Mouse (Mus musculus) macrophage (primary cell): ENCODE results near the gene Atn1. TPM values are rescaled to one million over a fixed set of nuclear protein-coding genes. Genes with fewer than 3 reads are reported as not detected.

Experiments
- H3K27ac ChIP-seq: fragments of 350-480 bp; formaldehyde crosslinking; 2 replicates; pipeline ENCODE4 v1.9.0; 2021
- H3K36me3 ChIP-seq: fragments of 350-480 bp; formaldehyde crosslinking; 2 replicates; pipeline ENCODE4 v1.9.0; 2021; ENCODE audit errors: inconsistent target
- H3K4me3 ChIP-seq: fragments of 350-480 bp; formaldehyde crosslinking; 2 replicates; pipeline ENCODE4 v1.9.0; 2021; ENCODE audit errors: inconsistent target
- H3K79me2 ChIP-seq: fragments of 350-480 bp; formaldehyde crosslinking; 2 replicates; pipeline ENCODE4 v1.9.0; 2021; ENCODE audit errors: inconsistent target
- WGBS: methylation state at CpG from one replicate; pipeline ENCODE4 v1.1.7; 2026; ENCODE audit warnings: inconsistent platforms; ENCODE audit not compliant: missing documents; 5-methylcytosine and 5-hydroxymethylcytosine counted together
- polyA plus RNA-seq: library from polyadenylated mRNA; stranded (reverse); fragments of 250-400 nt; gene quantifications from 3 replicates; pipeline ENCODE4 v1.2.4, GENCODE M21; 2018; ENCODE audit warnings: inconsistent platforms

Atn1 gene
- polyA plus RNA-seq, 1 experiment from 2014 or later, result 35.6 TPM

DNA sequence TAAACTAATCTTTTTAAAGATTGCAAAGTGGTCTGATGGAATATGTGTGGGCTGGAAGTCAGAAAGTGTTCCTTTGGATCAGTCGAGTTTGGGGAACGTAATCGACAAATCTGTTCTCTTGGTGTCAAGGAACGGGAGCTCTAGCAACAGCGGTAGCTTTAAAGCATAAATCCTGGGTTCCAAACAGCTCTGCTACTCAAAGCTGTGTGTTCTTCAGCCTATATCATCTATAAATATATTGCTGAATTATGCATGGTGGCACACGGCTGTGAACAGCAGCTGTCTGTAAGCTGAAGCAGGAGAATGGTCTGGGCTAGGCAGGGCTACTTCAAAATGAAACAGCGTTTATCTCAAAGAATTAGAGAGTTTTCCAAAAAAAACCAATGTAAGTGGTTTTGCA lies 24.6 kb upstream of the Atn1 start:
- H3K36me3 ChIP-seq, result no peaks in the 10 kb centered on the region
- WGBS, result 82% methylated on average over 5 of the region's 7 CpGs

DNA sequence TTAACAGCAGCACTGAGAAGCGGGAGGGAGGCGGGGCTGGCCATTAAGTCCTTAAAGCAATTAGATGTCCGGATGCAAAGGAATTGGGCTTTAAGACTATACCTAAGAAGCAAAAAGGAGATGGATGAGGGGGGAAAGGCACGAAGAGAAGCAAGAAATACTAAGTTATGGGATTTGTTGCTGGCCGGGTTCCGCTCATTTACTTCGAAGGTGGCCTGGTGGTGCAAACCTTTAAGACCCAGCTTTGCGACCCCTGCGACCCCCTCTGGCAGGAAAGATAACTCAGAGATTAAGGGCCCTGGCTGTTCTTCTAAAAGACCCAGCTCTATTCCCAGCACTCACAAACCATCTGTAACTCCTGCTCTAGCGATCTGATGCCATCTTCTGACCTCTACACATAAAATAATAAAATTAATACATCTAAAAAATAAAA lies 23.7 kb upstream of the Atn1 start:
- H3K27ac ChIP-seq, result no peak overlapping the region
- H3K4me3 ChIP-seq, result peak overlapping the region; percentile 4; the same call in 1 of the 2 replicates
- 26% methylated on average over 9 of the region's 10 CpGs for WGBS
- H3K79me2 ChIP-seq, result no peaks in the 10 kb centered on the region
- H3K36me3 ChIP-seq, result no peaks in the 10 kb centered on the region

More for the DNA sequence above, 24.6 kb upstream of the Atn1 start:
- Histone ChIP-seq H3K79me2 (no peaks in the 10 kb centered on the region), H3K4me3 (no peak overlapping the region), H3K27ac (no peak overlapping the region)

DNA sequence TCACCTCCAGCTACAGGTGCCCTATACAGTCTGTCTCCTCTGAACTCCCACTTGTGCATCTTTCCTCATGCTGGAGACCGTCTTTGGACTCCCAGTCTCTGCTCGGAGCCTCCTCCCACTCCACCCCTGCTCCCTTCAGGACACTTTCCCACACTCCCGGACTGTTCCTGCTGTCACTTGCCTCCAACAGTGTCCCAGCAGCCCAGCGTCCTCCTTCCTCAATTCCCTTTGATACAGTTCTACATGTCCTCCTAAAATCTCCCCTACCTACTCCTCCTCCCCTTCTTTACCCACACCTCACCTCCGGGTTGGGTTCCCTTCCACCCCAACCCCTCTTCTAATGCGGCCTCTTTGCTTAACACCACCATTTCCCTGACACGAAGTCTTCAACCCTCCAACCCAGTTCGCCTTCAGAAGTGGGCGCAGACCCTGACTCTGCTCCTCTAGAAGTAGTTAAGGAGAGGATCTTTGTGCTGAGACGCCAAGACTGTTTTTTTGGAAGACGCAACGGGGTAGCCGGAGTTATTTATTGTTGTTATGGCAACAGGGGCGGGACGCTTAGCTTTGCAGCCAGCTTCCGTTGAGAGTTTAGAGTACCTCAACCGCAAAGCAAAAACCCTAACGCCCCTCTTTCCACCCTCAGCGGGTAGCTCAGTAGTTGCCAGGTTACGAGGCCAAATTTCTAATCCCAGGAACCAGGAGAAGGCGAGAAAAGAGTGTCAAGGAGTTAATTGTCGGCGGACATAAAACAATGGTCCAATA lies 23.1 kb upstream of the Atn1 start, which contains the start of gene Lrrc23:
Lrrc23 (minus strand) TSS at position 506 of the 762 bp plus-strand sequence.
- no peak within 1 kb of the TSS for H3K27ac ChIP-seq
- 4% methylated on average over 21 of the region's 23 CpGs for WGBS
- H3K79me2 ChIP-seq, result no peaks in the 10 kb centered on the region
- H3K4me3 ChIP-seq, result peak within 1 kb of the TSS; percentile 4; the same call in 1 of the 2 replicates
- no peaks in the 10 kb centered on the region for H3K36me3 ChIP-seq

DNA sequence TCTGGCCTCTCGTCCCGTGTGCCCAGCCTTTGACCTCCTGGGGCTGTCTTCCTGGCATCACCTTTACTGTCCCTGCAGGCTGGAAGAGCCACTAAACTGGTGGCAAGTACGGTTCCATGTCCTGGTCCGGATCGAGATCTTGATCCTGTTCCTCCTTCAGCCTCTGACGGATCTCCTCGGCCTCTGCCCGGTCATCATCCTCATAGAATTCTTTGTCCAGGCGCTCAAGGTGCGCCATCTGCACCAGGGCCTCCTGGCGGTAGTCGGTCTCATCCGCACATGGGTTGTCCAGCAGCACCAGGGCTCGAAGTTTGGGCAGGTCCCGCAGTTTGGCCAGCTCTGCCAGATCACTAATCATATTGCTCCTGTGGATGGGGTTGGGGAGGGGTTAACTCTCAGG lies 14.2 kb upstream of the Atn1 start:
- H3K36me3 ChIP-seq, result no peaks in the 10 kb centered on the region
- WGBS, result 94% methylated on average over 13 of the region's 15 CpGs
- no peak overlapping the region for H3K27ac ChIP-seq
- no peaks in the 10 kb centered on the region for H3K79me2 ChIP-seq
- no peak overlapping the region for H3K4me3 ChIP-seq

DNA sequence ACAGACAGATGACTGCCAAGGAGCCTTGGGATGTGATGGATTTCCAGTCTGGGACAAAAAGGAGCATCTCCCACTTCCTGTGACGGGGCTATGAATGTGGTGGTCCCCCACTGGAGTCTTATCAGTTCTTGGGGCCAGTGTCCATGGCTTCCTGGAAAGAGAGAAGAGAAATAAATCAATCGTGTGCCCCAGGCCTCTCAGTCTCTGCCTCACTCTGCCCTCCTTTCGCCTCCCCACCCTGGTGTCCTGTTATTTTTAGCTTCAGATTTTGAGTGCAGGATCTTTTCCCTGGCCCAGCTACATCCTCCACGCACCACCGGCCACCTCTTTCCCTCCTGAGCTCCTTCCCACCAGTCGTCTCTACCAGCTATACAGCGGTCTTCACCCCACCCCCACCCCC lies 13.7 kb upstream of the Atn1 start:
- H3K36me3 ChIP-seq, result no peaks in the 10 kb centered on the region
- WGBS, result 84% methylated on average over 7 of the region's 7 CpGs
- H3K4me3 ChIP-seq, result no peak overlapping the region
- H3K27ac ChIP-seq, result no peak overlapping the region
- H3K79me2 ChIP-seq, result no peaks in the 10 kb centered on the region

DNA sequence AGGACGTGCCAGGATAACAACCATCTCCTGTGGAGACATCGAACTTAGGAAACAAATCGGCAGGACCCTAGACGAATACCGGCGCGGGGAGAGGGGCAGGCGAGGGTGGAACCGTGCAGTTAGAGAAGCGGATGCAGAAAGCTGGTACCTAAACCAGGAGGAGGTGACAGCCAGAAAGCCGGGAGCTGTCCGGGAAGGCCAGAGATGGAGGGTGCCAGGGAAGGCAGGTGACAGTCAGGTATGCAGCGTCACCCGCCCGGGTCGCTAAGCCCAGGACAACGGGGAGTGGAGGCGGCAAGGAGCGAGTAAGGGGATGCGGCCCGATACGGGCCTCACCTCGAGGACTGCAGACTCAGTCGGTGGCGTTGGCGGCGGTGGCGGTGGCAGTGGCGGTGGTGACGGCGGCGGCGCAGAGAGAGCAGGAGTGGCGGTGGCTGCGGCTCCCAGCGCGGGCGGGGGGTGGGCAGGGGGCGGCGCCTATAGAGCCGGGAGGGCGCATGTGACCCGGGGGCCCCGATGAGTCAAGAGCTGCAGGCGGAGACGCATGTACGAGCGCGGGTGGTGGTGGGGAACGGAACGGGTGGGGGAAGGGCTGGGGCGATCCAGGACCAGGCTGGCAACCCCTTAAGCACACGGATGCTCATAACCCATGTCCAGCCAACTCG lies 12.9 kb upstream of the Atn1 start, which contains the start of gene Eno2:
Eno2 (minus strand) TSS at position 573 of the 665 bp plus-strand sequence.
- H3K4me3 ChIP-seq, result peak within 1 kb of the TSS; percentile 36
- no peak within 1 kb of the TSS for H3K27ac ChIP-seq
- H3K79me2 ChIP-seq, result no peaks in the 10 kb centered on the region
- H3K36me3 ChIP-seq, result no peaks in the 10 kb centered on the region
- 1% methylated on average over 48 of the region's 54 CpGs for WGBS

DNA sequence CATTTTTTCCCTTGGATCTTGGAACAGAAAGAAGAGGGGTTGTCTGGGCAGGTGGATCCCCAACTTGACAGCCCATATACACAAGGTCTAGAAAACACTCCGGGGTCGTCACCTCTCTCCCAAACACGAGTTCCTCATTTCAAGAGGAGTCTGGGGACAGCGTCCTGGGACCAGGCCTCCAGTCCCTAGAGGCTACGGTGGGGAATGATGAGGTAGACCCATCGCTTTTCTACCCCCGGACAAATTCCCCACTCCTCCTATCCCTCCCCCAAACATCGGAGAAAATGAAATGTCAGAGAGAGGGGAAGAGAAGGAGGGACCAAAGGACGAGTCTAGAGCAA lies 12.3 kb upstream of the Atn1 start:
- no peak overlapping the region for H3K27ac ChIP-seq
- WGBS, result 9% methylated on average over 9 of the region's 9 CpGs
- H3K4me3 ChIP-seq, result peak overlapping the region; percentile 36

DNA sequence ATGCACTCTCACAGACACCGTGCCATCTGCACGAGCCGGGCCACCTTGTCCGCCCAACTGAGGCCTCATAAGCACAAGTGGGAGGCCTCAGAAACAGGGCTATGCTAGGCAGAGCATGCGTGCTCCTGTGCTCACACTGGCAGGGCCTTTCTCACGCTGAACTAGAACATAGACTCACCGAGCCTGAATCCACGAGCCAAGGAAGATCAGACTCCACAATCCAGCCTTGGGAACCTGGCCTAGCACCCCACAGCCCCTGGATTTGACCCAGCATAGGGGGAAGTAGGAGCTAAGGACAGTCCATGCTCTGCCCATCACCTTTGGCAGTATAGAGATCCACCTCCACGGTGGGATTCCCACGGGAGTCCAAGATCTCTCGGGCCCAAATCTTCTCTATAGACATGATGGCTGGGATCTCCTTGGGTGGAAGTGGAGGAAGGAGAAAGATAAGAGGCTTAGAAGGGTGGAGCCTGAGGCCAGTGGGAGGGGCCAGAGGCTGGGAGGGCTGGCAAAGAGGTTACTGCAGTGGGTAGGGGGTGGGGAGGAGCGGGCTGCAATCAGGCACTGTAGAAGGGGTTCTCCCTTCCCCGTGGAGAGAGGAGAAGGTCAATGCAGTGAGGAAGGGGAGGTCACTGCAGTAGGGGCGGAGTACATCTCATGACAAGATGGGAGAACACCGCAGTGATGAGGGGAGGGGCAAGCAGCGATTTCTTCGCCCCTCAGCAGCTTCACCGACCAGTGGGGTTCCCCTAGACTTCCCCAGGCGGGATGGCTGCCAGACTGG lies 11.8 kb upstream of the Atn1 start:
- Histone ChIP-seq H3K27ac (no peak overlapping the region), H3K79me2 (no peaks in the 10 kb centered on the region), H3K4me3 (peak overlapping the region; percentile 36; the same call in 1 of the 2 replicates), H3K36me3 (no peaks in the 10 kb centered on the region)
- WGBS, result 67% methylated on average over 19 of the region's 19 CpGs

More for the DNA sequence above, 12.3 kb upstream of the Atn1 start:
- Histone ChIP-seq H3K79me2 (no peaks in the 10 kb centered on the region), H3K36me3 (no peaks in the 10 kb centered on the region)

DNA sequence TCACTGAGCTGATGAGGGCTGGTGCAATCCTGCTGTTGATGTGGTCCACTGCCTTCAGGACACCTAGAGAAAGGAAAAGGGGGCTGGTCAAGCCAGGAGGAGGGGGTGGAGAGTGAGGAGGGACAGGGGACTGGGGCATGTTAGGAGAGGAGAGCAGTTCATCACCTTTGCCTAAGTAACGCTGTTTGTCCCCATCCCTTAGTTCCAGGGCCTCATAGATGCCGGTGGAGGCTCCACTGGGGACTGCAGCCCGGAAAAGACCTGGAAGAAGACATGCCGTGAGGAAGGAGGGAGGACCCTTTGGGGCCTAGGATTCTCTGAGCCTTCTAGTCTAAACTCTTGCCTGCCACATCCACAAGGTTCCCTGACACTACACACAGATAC lies 11.2 kb upstream of the Atn1 start:
- Histone ChIP-seq H3K79me2 (no peaks in the 10 kb centered on the region), H3K36me3 (no peaks in the 10 kb centered on the region), H3K27ac (no peak overlapping the region), H3K4me3 (no peak overlapping the region)
- WGBS, result 91% methylated on average over 4 of the region's 4 CpGs

DNA sequence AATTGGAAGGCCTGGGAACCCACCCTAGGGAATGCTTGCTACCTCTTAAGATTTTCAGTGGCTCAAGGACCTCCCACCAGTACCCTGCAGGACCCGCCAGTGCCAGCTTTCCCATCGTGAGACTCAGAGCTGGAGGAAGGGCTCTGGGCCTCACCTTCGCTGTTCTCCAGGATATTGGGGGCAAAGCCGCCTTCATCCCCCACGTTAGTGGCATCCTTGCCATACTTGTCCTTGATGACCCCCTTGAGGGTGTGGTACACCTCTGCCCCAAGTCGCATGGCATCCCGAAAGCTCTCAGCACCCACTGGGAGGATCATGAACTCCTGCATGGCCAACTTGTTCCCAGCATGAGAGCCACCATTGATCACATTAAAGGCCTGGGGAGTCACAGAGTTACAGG lies 9.6 kb upstream of the Atn1 start:
- Histone ChIP-seq H3K4me3 (no peak overlapping the region), H3K79me2 (no peaks in the 10 kb centered on the region), H3K27ac (no peak overlapping the region), H3K36me3 (no peaks in the 10 kb centered on the region)
- WGBS, result 98% methylated on average over 7 of the region's 7 CpGs

DNA sequence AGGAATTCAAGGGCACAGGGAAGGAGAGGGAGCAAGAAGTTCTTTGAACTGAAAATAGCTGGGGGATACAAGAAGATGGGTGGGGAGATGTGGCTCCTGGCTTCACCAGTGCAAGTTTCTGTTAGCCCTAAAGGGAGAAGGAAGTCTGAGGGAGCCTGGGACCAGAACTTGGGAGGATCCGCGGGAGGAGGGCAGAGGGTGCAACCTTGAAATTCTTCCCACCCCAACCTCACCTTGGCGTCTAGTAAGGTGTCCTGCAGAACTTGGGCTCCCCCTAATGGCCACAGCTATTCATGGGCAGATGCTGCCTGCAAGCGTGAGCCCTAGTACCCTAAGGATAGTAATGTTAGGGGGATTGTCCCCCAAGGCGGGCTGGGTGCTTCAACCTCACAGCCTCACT lies 2.9 kb upstream of the Atn1 start:
- Histone ChIP-seq H3K79me2 (peaks cover 16% of the 10 kb centered on the region; the same call in 1 of the 2 replicates), H3K27ac (no peak overlapping the region), H3K36me3 (no peaks in the 10 kb centered on the region), H3K4me3 (no peak overlapping the region)
- WGBS, result 3% methylated on average over 5 of the region's 5 CpGs

DNA sequence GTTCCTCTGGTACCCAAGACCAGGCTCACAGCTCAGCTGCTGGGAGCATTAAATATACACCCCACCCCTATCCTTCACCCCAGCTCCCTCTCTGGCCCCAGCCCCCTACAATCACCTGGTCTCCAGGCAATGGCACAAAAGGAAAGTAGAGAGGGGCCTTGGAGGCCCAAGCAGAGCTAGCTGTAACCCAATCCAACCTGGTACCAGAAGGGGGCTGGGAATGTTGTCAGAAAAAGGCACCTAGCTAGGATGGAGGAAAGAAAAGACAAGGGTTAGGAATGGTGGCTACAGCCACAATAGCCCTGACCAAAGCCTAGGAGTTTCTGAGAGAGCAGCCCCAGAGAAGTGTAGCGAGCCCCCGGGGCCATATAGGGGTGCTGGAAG lies 2.5 kb upstream of the Atn1 start:
- H3K36me3 ChIP-seq, result no peaks in the 10 kb centered on the region
- H3K27ac ChIP-seq, result no peak overlapping the region
- no peak overlapping the region for H3K4me3 ChIP-seq
- H3K79me2 ChIP-seq, result peaks cover 20% of the 10 kb centered on the region; the same call in 1 of the 2 replicates
- 59% methylated on average over 2 of the region's 2 CpGs for WGBS

DNA sequence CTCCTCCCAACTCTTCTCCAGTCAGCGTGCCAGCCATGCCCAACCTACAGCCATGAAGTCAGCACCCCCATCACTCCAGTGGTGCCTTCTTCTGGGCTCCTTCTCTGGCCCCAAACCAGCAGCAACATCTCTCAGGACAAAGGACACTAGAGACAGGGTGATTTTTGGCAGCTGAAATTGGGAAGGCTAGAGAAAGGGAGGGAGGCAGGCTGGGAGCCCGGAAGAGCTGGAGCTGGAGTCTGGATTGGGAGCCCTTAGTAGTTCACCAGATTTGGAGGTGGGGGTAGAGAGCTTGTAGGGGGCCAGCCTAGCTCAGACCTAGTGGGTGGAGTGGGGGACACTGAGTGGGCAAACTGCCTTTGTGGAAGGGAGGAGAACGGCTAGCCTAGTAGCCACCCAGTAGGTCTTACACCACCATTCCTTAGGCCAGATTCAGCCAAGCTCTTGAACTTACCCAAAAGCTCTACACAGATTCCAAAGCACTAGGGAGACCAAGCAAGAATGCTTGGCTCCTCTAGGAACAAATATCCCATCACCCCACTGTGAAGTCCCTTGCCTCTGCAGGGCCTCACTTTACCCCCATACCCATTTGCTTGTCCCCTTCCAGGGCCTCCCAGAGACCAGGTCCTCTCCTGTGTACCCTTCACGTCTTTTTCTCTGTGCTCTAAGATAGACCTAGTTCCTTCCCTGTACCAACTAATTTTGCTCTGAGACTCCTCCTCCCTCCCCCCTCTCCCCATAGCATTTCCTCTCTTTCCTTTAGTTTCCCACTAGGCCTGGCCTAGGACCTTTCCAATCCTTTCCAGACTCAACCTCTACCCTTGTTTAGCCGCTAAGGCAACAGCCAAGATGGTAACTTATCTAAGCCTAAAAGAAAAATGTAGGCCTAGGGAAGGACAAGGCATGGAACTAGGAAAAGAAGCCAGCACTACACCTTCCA lies 1.9 kb upstream of the Atn1 start:
- Histone ChIP-seq H3K4me3 (no peak overlapping the region), H3K79me2 (peaks cover 27% of the 10 kb centered on the region; the same call in 1 of the 2 replicates), H3K36me3 (no peaks in the 10 kb centered on the region), H3K27ac (no peak overlapping the region)
- whole genome bisulfite sequencing, result 82% methylated on average over 5 of the region's 5 CpGs
